8 mouse cellular contexts compared by ENCODE assay signal in the genomic region with DNA sequence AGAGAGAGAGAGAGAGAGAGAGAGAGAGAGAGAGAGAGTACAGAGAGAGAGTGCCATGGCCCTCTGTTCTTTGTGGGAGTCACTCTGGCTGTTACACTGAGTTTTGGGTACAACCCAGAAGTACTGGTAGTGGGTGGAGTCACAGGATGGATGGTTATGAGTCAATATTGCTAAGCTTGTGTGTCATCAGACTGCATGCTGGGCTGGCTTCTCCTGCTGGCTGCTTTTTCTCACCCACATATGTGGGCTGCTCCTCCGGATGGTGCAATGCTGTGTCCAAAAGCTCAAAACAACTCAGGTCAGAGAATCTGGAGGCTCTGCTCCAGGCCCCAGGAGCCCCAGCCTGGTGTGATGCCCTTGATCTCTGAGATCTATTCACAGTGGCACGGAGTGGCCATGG.
DNase-seq lines count a peak whose midpoint lies in the region; ATAC-seq and TF ChIP-seq lines count a peak whose summit lies in the region.

No protein-coding gene starts in this region.

- no peak for TF ChIP-seq EP300 in stomach, postnatal 0 days (optimal IDR thresholded peaks at IDR 0.05)

- intact Hi-C loops in left cerebral cortex, postnatal 25 days (cut with DNase I): no loop called here

- H3K27me3 ChIP-seq in stomach, postnatal 0 days (ENCODE audit: control insufficient read depth, insufficient read depth, low read length): no peaks in the 10 kb centered on the region

- 59% methylated on average over 2 of the region's 2 CpGs for WGBS in stomach, postnatal 0 days

- peak overlapping the region; percentile 78 for H3K27ac ChIP-seq in stomach, postnatal 0 days (replicated peaks)

- H3K4me3 ChIP-seq in stomach, postnatal 0 days (ENCODE audit: low read depth, low read length): no peak overlapping the region

- no peaks in the 10 kb centered on the region for H3K36me3 ChIP-seq in stomach, postnatal 0 days (ENCODE audit: control insufficient read depth, insufficient read depth, low read length)

- ATAC-seq in stomach, postnatal 0 days (ENCODE audit: low FRiP score, low TSS enrichment): peak; percentile 75

- no peaks in the 10 kb centered on the region for H3K9me3 ChIP-seq in stomach, postnatal 0 days (ENCODE audit: control insufficient read depth, low read length)

- TF ChIP-seq CTCF in stomach, postnatal 0 days (IDR thresholded peaks at IDR 0.05; ENCODE audit: low read depth): peak; percentile 27; the same call in 1 of the 2 replicates

- H3K9ac ChIP-seq in stomach, postnatal 0 days (ENCODE audit: low read length): no peak overlapping the region

- H3K4me1 ChIP-seq in stomach, postnatal 0 days (replicated peaks; ENCODE audit: control insufficient read depth, insufficient read depth): peaks cover 5% of the 10 kb centered on the region; the same call in 1 of the 2 replicates

- no peak overlapping the region for H3K4me2 ChIP-seq in stomach, postnatal 0 days (replicated peaks; ENCODE audit: low read depth)

- peak; percentile 72 to 82 for DNase-seq in frontal cortex, adult 2 months (ENCODE audit: extremely low spot score in 1 of 2, low spot score in 1 of 2)
- no peak for DNase-seq in frontal cortex, postnatal 10 days (ENCODE audit: low spot score in 2 of 2)
- DNase-seq in CD4-positive helper T cell, adult 2 months (ENCODE audit: low read depth, low spot score): peak; percentile 85
- peak; percentile 64 to 76 for DNase-seq in cerebellum, adult 18-20 months
- DNase-seq in left cerebral cortex, postnatal 25 days (ENCODE audit: low spot score in 2 of 2): peak; percentile 44 to 93
- DNase-seq in stomach, postnatal 0 days (ENCODE audit: low spot score): peak; percentile 34
- no peak for DNase-seq in kidney, adult 9 months
- no peak for DNase-seq in thymus, postnatal 14 days

Comparison
In these comparisons a context has a peak if more than half of its experiments do, and no peak if none do; other contexts are left out.
1. DNase-seq: peak in frontal cortex, adult 2 months (2 of 2), CD4-positive helper T cell, adult 2 months (single experiment), cerebellum, adult 18-20 months (2 of 2), left cerebral cortex, postnatal 25 days (2 of 2) and stomach, postnatal 0 days (single experiment); none in frontal cortex, postnatal 10 days (0 of 2), kidney, adult 9 months (single experiment) and thymus, postnatal 14 days (single experiment).